Mouse (Mus musculus) small intestine, adult 2 months (tissue): ENCODE measurements around the gene Rnf151.

Source experiments
- CTCF ChIP-seq: fragments of 200-500 bp; IDR thresholded peaks from 2 replicates; pipeline ENCODE4 v1.5.1; 2012; ENCODE audit warnings: low read depth, mild to moderate bottlenecking, control low read depth, inconsistent platforms, low read length, moderate library complexity, mixed read lengths; ENCODE audit not compliant: insufficient replicate concordance, insufficient read length; ENCODE audit errors: extremely low read depth
- POLR2A ChIP-seq: fragments of 200-500 bp; IDR thresholded peaks from 2 replicates; pipeline ENCODE4 v1.6.1; 2012; ENCODE audit warnings: low read depth, mild to moderate bottlenecking, control low read depth, inconsistent platforms, low read length, moderate library complexity

- no peak for TF ChIP-seq POLR2A
- no peak for TF ChIP-seq CTCF
Measured at GRCm38 (mm10) chr17:24739926-24740325, 22.1 kb upstream of the Rnf151 start.
